Mouse (Mus musculus) urinary bladder, postnatal 25 days (tissue): ENCODE results near the gene Cbr2.
"Not testable (repeated sequence)": the region's sequence is repeated elsewhere in the genome, so short reads cannot be mapped to it uniquely, and the experiment has no call there.

Source experiments
- DNase-seq: peaks from one replicate; pipeline ENCODE4 v3.0.0; 2022; ENCODE audit warnings: low spot score

Cbr2 gene

DNA sequence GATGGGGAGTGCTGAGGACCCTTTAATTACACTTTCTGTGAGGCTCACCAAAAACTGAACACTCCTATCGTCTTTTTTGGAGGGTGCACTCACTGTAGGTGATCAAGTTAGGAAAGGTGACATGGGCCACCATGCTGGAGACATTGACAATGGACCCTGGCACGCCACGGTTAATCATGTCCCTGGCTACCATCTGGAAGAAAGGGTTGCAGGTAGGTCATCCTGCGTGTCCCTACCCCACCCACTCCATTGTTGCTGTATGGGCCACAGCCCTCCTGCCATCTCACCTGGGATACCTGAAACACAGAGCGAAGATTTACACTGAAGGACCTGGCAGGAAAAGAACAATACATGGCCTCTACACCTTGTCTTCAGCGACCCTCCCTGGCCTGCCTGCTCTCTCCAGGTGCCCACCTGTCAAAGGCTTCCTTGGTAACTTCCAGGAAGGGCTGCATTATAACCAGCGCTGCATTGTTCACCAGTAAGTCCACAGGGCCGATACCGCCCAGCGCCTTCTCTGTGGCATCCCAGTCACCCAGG, 1.5 kb downstream of the Cbr2 start:
- no peak for DNase-seq

DNA sequence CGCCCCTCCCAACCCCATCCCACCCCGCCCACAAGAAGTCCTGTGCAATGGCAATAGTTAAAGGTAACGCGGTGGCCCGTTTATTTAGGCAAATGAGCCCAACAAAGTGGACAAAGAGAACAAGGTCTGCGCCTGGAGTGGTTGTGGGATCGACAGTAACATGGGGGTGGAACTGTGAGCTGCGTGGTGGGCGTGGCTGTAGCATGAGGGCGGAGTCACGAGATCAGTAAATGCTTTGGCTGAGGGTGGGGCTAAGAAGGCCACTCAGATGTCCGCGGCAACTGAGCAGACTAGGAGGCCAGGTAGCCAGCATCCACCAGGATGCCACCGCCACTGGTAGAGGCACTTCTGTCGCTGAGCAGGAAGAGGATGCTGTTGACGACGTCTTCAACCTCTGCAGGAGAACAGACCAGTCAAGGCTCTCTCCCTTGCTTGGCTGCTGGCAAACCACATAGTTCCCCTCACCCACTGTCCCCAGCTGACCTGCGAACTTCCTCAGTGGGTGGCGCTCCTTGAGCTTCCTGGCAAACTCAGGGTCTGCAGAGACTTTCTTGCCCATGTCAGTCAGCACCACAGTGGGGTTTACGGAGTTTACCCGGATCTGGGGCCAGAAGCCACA, 2.4 kb downstream of the Cbr2 start:
- DNase-seq, result not testable (repeated sequence)

DNA sequence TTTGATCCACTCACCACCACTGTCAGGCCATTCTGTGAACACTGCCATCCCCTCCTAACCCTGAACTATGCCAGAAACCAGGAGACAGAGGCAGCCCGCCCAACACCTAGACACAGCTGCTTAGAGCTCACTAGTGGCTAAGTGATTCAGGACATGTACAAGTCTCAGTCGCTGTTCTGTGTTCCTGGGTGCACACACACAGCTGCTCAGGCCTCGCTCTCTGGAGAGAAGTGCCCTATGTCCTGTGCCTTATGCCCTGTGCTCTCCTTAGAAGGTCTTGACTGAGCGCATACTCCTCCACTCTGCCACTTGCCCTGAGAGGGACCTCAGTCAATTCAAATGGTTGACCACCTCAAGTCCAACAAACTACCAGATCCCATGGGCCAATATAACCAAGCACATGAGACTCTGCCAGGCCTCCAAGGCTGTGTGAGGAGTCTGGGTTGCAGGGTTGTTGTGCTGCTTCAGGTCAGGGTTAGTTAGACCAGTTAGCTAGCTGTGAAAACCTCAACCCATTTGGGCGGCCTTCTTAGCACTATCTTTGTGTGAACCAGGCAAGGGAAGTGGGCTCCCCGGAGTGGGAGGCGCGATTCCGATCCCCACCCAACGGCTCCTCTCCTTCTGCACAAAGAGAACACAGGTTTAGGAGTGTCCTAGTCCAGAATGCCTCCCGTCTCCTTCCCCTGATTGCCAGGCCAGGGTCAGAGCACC, 3.2 kb downstream of the Cbr2 start:
- no peak for DNase-seq

GRCm38 (mm10) chr11:120727564-120727963, 4.3 kb downstream of the Cbr2 start:
- no peak for DNase-seq

GRCm38 (mm10) chr11:120727169-120727527, 4.8 kb downstream of the Cbr2 start, which contains the start of gene Dcxr:
Gene Dcxr (minus strand): TSS chr11:120727281.
- DNase-seq, result peak; percentile 76

DNA sequence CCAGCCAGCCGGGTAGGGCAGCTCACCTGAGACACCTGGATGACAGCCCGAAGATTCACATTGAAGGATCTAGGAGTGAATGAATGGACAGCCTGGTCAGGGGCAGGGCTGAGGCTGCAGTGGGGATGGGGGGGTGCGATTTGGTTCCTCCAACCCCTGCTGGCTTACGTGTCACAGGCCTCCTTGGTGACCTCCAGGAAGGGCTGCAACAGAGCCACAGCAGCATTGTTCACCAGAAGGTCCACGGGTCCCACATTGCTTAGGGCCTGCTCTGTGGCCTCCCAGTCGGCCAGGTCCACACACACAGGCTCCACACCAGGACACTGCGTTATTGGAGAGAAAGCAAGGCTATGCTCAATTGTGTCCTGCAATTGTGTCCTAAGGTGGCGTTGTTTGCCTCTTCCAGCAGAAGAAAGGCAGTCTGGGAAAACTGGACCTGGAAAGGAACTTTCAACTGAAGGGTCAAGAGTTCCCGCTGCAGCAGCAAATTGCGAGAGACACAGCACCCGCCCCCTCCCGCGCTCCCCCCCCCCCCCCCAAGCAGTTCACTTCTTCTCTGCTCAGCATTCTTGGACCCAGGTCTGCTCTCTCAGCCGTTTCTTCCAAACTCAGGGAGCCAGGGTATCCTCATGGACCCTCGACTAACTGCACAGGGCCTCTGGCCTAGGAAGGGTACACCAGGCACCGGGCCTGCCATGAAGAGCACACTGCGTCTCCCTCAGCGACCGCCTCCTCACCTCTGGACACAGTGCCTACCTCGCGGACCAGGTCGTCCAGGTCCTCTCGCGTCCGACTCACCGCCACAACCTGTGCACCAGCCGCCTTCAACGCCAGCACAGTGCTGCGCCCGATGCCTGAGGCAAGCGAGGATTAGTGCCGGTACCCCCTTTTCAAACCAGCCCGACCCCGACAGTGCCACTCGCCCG, 5.4 kb downstream of the Cbr2 start:
- DNase-seq, result no peak

GRCm38 (mm10) chr11:120723509-120723908, 8.4 kb downstream of the Cbr2 start:
- DNase-seq, result no peak

DNA sequence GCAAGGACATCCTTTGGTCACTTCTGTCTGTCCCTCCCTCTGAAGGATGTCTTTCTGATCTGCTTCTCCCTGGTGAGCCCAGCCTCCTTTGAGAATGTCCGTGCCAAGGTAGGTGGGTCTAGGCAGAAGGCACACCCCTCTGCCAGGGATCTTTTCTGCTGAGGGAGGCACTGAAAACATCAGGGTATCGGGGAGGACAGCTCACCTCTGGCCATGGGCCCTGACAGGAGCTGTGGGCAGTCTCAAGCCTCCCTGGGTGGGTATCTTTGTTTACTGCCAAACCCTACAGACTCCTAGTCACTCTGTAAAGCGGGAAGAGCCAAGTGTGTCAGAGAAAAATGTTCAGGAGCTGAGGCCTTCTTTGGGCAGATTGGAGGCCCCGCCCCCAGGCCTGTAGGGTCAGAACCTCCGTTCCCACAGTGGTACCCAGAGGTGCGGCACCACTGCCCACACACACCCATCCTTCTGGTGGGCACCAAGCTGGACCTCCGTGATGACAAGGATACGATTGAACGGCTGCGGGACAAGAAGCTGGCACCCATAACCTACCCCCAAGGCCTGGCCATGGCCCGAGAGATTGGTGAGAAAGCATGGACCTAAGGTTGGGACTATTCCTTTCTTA, 9.0 kb downstream of the Cbr2 start:
- DNase-seq, result no peak

- DNase-seq, result no peak
Measured at GRCm38 (mm10) chr11:120722067-120722630, 9.8 kb downstream of the Cbr2 start.

- peak; percentile 57 for DNase-seq
Measured at GRCm38 (mm10) chr11:120721124-120722066, 10.5 kb downstream of the Cbr2 start, which contains the start of gene Rac3. Gene Rac3 (plus strand): TSS chr11:120721470.

DNA sequence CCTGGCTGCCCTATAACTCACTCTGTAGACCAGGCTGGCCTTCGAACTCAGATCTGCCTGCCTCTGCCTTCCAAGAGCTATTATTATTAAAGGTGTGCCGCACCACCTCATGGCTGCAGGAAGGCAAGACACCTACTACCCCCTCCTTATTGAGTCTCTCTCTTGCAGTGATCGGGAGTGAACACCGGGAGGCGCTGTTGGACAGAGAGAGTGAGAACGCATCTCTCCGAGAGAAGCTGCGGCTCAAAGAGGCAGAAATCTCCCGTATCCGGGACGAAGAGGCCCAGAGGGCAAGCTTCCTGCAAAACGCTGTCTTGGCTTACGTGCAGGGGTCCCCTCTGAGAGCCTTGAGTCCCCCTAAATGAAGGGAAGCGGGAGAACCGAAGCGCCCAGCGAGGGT, 11.5 kb downstream of the Cbr2 start:
- DNase-seq, result peak; percentile 91

DNA sequence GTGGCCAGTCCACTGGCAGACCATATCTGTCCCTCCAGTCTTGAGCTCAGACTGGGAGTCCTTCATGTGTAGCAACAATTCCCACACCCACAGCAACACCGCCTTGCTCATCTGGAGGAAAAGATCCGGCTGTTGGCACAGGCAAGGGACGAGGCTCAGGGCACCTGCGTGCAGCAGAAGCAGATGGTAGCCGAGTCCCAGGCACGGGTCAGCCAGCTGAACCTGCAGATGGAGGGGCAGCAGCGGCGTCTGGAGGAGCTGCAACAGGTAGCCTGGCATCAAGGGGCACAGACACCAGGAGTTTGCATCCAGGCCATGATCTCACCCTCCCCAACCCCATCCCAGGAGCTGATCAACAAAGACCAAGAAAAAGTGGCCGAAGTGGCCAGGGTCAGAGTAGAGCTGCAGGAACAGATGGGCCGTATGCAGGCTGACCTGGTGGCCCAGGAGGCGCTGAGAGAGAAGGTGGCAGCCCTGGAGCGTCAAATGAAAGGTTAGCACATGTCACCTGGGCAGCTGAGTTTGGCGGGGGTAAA, 12.0 kb downstream of the Cbr2 start:
- DNase-seq, result no peak

- no peak for DNase-seq
Measured at GRCm38 (mm10) chr11:120719242-120719641, 12.7 kb downstream of the Cbr2 start.

DNA sequence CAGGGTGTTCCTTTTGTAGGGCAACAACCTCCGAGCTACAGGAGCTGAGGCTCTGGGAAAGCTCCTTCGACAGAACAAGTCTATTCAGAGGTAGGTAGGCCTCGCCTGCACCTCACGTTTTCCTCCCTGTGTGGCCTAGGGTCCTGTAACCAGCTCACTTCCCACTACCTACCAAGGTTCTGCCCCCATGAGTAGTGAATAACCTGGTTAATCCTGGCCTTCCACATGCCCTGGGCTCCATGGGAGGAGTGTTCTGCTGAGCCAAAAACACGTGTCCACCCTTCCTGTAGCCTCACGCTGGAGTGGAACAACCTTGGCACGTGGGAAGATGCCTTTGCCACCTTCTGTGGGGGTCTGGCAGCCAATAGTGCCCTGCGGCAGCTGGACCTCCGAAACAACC, 16.8 kb downstream of the Cbr2 start:
- no peak for DNase-seq

GRCm38 (mm10) chr11:120714546-120714945, 17.4 kb downstream of the Cbr2 start:
- DNase-seq, result no peak

GRCm38 (mm10) chr11:120713580-120714518, 18.1 kb downstream of the Cbr2 start, which contains the start of the genes Cenpx and Lrrc45:
Gene Cenpx (minus strand): TSS chr11:120713738.
Gene Lrrc45 (plus strand): TSS chr11:120713925.
- DNase-seq, result peak; percentile 88

- peak; percentile 60 for DNase-seq
Measured at GRCm38 (mm10) chr11:120712771-120713568, 18.9 kb downstream of the Cbr2 start.
